Mouse (Mus musculus): ENCODE measurements around the gene Slc25a4. TPM values are rescaled to one million over a fixed set of nuclear protein-coding genes. Genes with fewer than 3 reads are reported as not detected.

Slc25a4 gene
- 516 and 522 TPM in 2 replicates for polyA plus RNA-seq (2014; fragmentation: Nextera tagmentation; extraction: Ambion mirVana)

DNA sequence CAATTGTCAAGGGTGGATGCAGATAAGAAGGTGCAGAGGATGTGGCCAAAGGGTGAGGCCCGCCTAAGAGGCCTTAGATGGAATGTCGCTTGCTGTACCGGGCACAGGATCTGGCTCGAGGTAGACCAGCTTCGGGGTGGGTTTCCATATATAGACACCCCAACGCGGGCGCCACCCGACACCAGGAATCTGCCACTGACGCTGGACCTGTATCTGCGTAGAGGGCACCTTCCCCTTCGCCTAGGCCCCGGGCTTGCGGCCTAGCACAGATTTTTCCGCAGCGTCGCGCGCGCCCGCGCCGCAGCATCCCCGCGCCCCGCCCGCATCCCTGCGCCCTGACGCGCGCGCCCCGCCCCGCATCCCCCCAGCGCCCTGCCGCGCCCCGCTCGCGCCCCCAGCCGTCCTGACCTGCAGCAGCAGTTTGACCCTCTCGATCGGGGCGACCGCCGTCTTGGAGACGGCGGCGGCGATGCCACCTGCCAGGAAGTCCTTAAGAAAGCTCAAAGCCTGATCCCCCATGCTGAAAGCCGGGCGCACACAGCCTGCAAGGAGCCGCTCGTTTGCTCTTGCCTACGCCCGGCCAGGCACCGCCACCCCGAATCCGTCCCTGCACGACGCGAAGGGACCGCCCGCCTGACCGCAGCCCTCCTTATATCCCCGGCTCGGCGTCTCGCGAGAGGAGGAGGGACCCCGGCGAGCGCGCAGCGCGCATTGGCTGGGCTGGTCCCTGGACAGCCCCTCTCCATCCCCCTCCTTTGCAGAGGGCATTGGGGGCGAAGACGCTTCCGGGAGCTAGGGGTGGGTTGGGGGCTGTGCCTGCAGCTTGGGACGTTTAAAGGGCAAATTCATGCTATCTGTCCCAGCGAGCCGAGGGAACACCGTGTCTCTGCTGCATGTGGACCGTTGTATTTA lies at the start of gene Slc25a4:
TSS of gene Slc25a4 (minus strand) at position 881 of the 912 bp plus-strand sequence.
- Histone ChIP-seq H3K4me3 (ENCODE audit: low read depth, low read length) (peak within 1 kb of the TSS; percentile 81), H3K36me3 (ENCODE audit: control insufficient read depth, insufficient read depth, low read length) (peaks cover 35% of the 10 kb centered on the region), H3K4me2 (ENCODE audit: low read length) (peak within 1 kb of the TSS; percentile 84), H3K4me1 (replicated peaks; ENCODE audit: control insufficient read depth, insufficient read depth, low read length) (peaks cover 25% of the 10 kb centered on the region), H3K27me3 (replicated peaks; ENCODE audit: control insufficient read depth, insufficient read depth, low read length) (no peaks in the 10 kb centered on the region), H3K27ac (ENCODE audit: low read depth) (peak within 1 kb of the TSS; percentile 93), H3K9me3 (ENCODE audit: control insufficient read depth, low read length) (no peaks in the 10 kb centered on the region), H3K9ac (ENCODE audit: low read length) (peak within 1 kb of the TSS; percentile 93)
- DNase-seq (ENCODE audit: low spot score) (peak; percentile 98), ATAC-seq (replicated peaks; ENCODE audit: low FRiP score, low TSS enrichment, low read depth) (peak; percentile 99)
- WGBS = under 1% methylated on average over 84 of the region's 84 CpGs

DNA sequence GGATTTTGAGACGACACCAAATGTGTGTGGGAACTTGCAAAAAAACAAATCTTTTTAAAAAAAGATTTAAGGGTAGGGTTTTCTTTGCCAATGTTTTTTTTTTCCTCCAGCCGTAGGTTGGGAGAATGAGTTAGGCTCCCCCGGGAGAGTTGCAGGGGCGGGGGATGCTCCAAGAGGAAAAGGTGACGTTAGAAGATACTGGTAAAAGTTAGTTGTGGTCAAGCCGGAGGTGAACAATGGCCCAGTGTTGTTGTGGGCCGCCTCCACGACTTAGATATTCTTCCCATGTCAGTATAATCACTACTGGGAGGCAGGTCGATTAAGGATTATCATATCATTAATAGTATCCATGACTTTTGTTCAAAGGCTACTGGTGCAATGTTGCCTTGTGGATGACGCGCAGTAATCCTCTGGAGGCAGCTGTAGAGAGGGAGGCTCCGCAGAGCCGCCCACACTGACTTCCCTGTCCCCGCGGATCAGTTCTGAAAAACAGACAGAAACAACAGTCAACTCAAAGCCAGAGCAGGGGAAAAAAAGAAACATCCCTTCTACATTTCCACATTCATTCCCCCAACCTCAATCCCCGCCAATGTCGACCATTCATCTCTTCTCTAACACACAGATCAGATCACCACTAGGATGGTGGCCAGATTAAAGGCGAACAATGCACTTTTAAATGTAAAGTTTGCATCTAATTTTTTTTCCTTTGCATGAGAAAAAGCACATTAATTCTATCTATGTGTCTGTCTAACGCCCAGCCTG lies 47.0 kb upstream of the Slc25a4 start:
- Histone ChIP-seq H3K4me2 (ENCODE audit: low read length) (no peak overlapping the region), H3K4me1 (replicated peaks; ENCODE audit: control insufficient read depth, insufficient read depth, low read length) (no peaks in the 10 kb centered on the region), H3K27me3 (replicated peaks; ENCODE audit: control insufficient read depth, insufficient read depth, low read length) (no peaks in the 10 kb centered on the region), H3K4me3 (ENCODE audit: low read depth, low read length) (no peak overlapping the region), H3K9ac (ENCODE audit: low read length) (no peak overlapping the region), H3K36me3 (ENCODE audit: control insufficient read depth, insufficient read depth, low read length) (no peaks in the 10 kb centered on the region), H3K27ac (ENCODE audit: low read depth) (no peak overlapping the region), H3K9me3 (ENCODE audit: control insufficient read depth, low read length) (no peaks in the 10 kb centered on the region)
- 49% methylated on average over 19 of the region's 19 CpGs for WGBS
- DNase-seq (ENCODE audit: low spot score) (no peak), ATAC-seq (replicated peaks; ENCODE audit: low FRiP score, low TSS enrichment, low read depth) (no peak)

- Histone ChIP-seq H3K36me3 (ENCODE audit: control insufficient read depth, insufficient read depth, low read length) (no peaks in the 10 kb centered on the region), H3K4me3 (ENCODE audit: low read depth, low read length) (no peak overlapping the region), H3K27ac (ENCODE audit: low read depth) (no peak overlapping the region), H3K9me3 (ENCODE audit: control insufficient read depth, low read length) (no peaks in the 10 kb centered on the region), H3K4me2 (ENCODE audit: low read length) (peak overlapping the region; percentile 16), H3K9ac (ENCODE audit: low read length) (no peak overlapping the region), H3K4me1 (replicated peaks; ENCODE audit: control insufficient read depth, insufficient read depth, low read length) (no peaks in the 10 kb centered on the region; the same call in 1 of the 2 replicates), H3K27me3 (replicated peaks; ENCODE audit: control insufficient read depth, insufficient read depth, low read length) (no peaks in the 10 kb centered on the region)
- DNase-seq (ENCODE audit: low spot score) (no peak), ATAC-seq (replicated peaks; ENCODE audit: low FRiP score, low TSS enrichment, low read depth) (no peak)
- 61% methylated on average over 13 of the region's 13 CpGs for WGBS
Observed at GRCm38 (mm10) chr8:46252456-46252855, 41.4 kb upstream of the Slc25a4 start.

DNA sequence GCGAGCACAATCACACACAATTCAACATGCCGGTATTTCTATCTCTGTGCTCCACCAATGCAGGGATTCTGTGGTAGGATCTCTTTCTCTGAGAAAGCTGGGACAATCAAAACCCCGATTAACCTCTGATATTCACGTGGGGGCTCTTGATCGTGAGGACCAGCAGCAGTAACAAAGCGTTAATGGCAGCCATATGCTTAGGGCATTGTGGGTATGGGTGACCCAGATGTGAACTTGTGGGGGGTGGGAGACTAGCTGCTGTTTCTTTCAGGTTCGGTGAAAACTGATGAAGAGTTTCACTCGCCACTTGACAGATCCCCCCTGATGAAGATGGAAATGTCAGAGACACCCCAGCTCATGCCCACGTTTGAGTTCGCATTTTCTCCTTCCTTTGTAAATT lies 40.5 kb upstream of the Slc25a4 start:
- DNase-seq (ENCODE audit: low spot score) = no peak
- 52% methylated on average over 10 of the region's 10 CpGs for WGBS
- H3K4me1 ChIP-seq (replicated peaks; ENCODE audit: control insufficient read depth, insufficient read depth, low read length) = no peaks in the 10 kb centered on the region; the same call in 1 of the 2 replicates

GRCm38 (mm10) chr8:46246346-46246745 lies 35.3 kb upstream of the Slc25a4 start:
- Histone ChIP-seq H3K4me1 (replicated peaks; ENCODE audit: control insufficient read depth, insufficient read depth, low read length) (no peaks in the 10 kb centered on the region; the same call in 1 of the 2 replicates), H3K4me2 (ENCODE audit: low read length) (no peak overlapping the region), H3K9me3 (ENCODE audit: control insufficient read depth, low read length) (no peaks in the 10 kb centered on the region), H3K4me3 (ENCODE audit: low read depth, low read length) (no peak overlapping the region), H3K27ac (ENCODE audit: low read depth) (no peak overlapping the region), H3K9ac (ENCODE audit: low read length) (no peak overlapping the region), H3K36me3 (ENCODE audit: control insufficient read depth, insufficient read depth, low read length) (no peaks in the 10 kb centered on the region), H3K27me3 (replicated peaks; ENCODE audit: control insufficient read depth, insufficient read depth, low read length) (no peaks in the 10 kb centered on the region)
- WGBS = 69% methylated on average over 11 of the region's 11 CpGs
- ATAC-seq (replicated peaks; ENCODE audit: low FRiP score, low TSS enrichment, low read depth) (no peak), DNase-seq (ENCODE audit: low spot score) (no peak)

More for the DNA sequence above, 40.5 kb upstream of the Slc25a4 start:
- Histone ChIP-seq H3K4me2 (ENCODE audit: low read length) (peak overlapping the region; percentile 15; the same call in 1 of the 2 replicates), H3K27me3 (replicated peaks; ENCODE audit: control insufficient read depth, insufficient read depth, low read length) (no peaks in the 10 kb centered on the region), H3K4me3 (ENCODE audit: low read depth, low read length) (no peak overlapping the region), H3K27ac (ENCODE audit: low read depth) (no peak overlapping the region), H3K36me3 (ENCODE audit: control insufficient read depth, insufficient read depth, low read length) (no peaks in the 10 kb centered on the region), H3K9ac (ENCODE audit: low read length) (no peak overlapping the region), H3K9me3 (ENCODE audit: control insufficient read depth, low read length) (no peaks in the 10 kb centered on the region)
- no peak for ATAC-seq (replicated peaks; ENCODE audit: low FRiP score, low TSS enrichment, low read depth)

GRCm38 (mm10) chr8:46242946-46243345 lies 31.9 kb upstream of the Slc25a4 start:
- Histone ChIP-seq H3K27me3 (replicated peaks; ENCODE audit: control insufficient read depth, insufficient read depth, low read length) (0 out of 2 replicates have a peak, but pooled peaks cover 3% of the 10 kb centered on the region), H3K4me2 (ENCODE audit: low read length) (no peak overlapping the region), H3K27ac (ENCODE audit: low read depth) (peak overlapping the region; percentile 27; the same call in 1 of the 2 replicates), H3K4me1 (replicated peaks; ENCODE audit: control insufficient read depth, insufficient read depth, low read length) (no peaks in the 10 kb centered on the region; the same call in 1 of the 2 replicates), H3K9ac (ENCODE audit: low read length) (no peak overlapping the region), H3K9me3 (ENCODE audit: control insufficient read depth, low read length) (no peaks in the 10 kb centered on the region), H3K4me3 (ENCODE audit: low read depth, low read length) (no peak overlapping the region), H3K36me3 (ENCODE audit: control insufficient read depth, insufficient read depth, low read length) (no peaks in the 10 kb centered on the region)
- ATAC-seq (replicated peaks; ENCODE audit: low FRiP score, low TSS enrichment, low read depth) (no peak), DNase-seq (ENCODE audit: low spot score) (no peak)
- WGBS = 22% methylated on average over 7 of the region's 7 CpGs

DNA sequence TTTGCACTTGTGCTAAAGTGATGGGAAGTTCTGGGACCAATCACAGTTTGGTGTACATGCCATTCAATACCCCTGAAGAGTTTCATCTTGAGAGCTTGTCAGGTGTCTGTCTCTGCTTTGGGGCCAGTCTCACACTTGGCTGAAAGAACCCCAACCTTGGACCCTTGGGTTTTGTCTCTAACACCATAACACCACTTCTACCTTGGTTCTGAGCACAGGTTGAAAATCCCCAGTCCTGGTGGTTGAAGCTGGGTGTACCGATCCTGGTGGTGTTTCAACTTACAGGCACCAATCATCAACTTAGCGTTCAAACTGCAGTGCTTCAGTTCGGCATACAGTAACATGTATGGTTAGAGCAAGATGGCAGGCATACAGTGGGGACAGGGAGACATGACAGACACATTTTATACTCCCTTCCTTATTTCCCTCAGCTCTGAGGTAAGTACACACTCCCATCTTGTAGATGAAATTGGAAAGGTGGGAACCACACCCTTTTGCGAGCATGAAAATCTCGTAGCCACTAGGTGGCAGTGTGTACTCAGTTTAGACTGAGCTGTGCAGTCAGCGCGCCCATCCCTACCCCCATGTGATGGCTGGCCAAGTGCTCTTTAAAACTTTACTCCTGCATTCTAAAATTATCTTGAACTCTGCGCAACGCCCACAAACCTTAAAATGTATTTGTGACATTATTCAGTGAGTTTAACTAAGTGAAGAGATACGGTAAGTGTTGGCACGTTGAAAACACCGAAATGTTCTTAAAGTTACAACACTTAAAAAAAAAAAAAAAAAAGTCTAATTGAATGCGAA lies 30.7 kb upstream of the Slc25a4 start:
- Histone ChIP-seq H3K27me3 (replicated peaks; ENCODE audit: control insufficient read depth, insufficient read depth, low read length) (0 out of 2 replicates have a peak, but pooled peaks cover 3% of the 10 kb centered on the region), H3K36me3 (ENCODE audit: control insufficient read depth, insufficient read depth, low read length) (no peaks in the 10 kb centered on the region), H3K27ac (ENCODE audit: low read depth) (no peak overlapping the region), H3K4me3 (ENCODE audit: low read depth, low read length) (no peak overlapping the region), H3K4me2 (ENCODE audit: low read length) (peak overlapping the region; percentile 28; the same call in 1 of the 2 replicates), H3K9me3 (ENCODE audit: control insufficient read depth, low read length) (no peaks in the 10 kb centered on the region), H3K9ac (ENCODE audit: low read length) (no peak overlapping the region), H3K4me1 (replicated peaks; ENCODE audit: control insufficient read depth, insufficient read depth, low read length) (no peaks in the 10 kb centered on the region; the same call in 1 of the 2 replicates)
- 27% methylated on average over 13 of the region's 13 CpGs for WGBS
- ATAC-seq (replicated peaks; ENCODE audit: low FRiP score, low TSS enrichment, low read depth) (peak; percentile 76), DNase-seq (ENCODE audit: low spot score) (peak; percentile 91)

All from intestine, embryonic 14.5 days (tissue).